Mouse (Mus musculus): ENCODE results near the gene Lonrf3. TPM values are rescaled to one million over a fixed set of nuclear protein-coding genes. Genes with fewer than 3 reads are reported as not detected.

Lonrf3 gene
- polyA plus RNA-seq, 1 experiment from 2014 or later, result 0.46 TPM

GRCm38 (mm10) chrX:36352446-36352845 is 24.3 kb downstream of the Lonrf3 start:
- no peak overlapping the region for H3K27ac ChIP-seq
- H3K4me1 ChIP-seq (replicated peaks; ENCODE audit: insufficient read depth, low read length), result no peaks in the 10 kb centered on the region
- DNase-seq (ENCODE audit: low spot score), result peak; percentile 67
- 43% methylated on average over 3 of the region's 3 CpGs for WGBS
- H3K4me2 ChIP-seq (ENCODE audit: low read length), result no peak overlapping the region
- no peaks in the 10 kb centered on the region for H3K9me3 ChIP-seq (replicated peaks; ENCODE audit: low read length)
- no peaks in the 10 kb centered on the region for H3K27me3 ChIP-seq (ENCODE audit: insufficient read depth, low read length)
- no peaks in the 10 kb centered on the region for H3K36me3 ChIP-seq (ENCODE audit: insufficient read depth, low read length)
- no peak overlapping the region for H3K9ac ChIP-seq (ENCODE audit: low read depth, low read length)
- ATAC-seq (replicated peaks; ENCODE audit: low FRiP score, low read depth), result no peak
- H3K4me3 ChIP-seq (replicated peaks; ENCODE audit: low read depth, low read length), result no peak overlapping the region
- TF ChIP-seq CTCF (IDR thresholded peaks at IDR 0.05; ENCODE audit: low read depth), result peak; percentile 63

DNA sequence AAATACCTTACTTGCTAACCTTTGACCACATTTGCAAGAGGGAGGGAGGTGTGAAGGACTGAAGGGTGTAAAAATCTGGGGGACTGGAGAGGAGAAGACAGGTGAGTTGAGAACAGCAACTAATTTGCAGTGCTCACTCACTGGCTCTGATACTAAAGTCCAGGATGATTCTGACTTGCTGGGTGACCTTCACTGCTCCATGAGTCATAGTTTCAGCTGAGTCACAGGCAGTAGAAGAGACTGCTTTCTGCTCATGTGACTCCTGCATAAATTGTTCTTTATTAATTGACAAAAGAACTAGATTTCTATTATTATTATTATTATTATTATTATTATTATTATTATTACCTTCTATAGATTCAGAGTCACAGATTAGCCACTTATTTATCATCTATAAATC is 57.2 kb downstream of the Lonrf3 start:
- no peak for ATAC-seq (replicated peaks; ENCODE audit: low FRiP score, low read depth)
- TF ChIP-seq CTCF (IDR thresholded peaks at IDR 0.05; ENCODE audit: low read depth), result no peak
- Histone ChIP-seq H3K27ac (no peak overlapping the region), H3K9ac (ENCODE audit: low read depth, low read length) (no peak overlapping the region), H3K36me3 (ENCODE audit: insufficient read depth, low read length) (no peaks in the 10 kb centered on the region), H3K27me3 (ENCODE audit: insufficient read depth, low read length) (no peaks in the 10 kb centered on the region), H3K4me2 (ENCODE audit: low read length) (no peak overlapping the region), H3K4me1 (replicated peaks; ENCODE audit: insufficient read depth, low read length) (no peaks in the 10 kb centered on the region), H3K9me3 (replicated peaks; ENCODE audit: low read length) (no peaks in the 10 kb centered on the region), H3K4me3 (replicated peaks; ENCODE audit: low read depth, low read length) (no peak overlapping the region)
- DNase-seq (ENCODE audit: low spot score), result no peak

GRCm38 (mm10) chrX:36389971-36390370 is 61.8 kb downstream of the Lonrf3 start:
- Histone ChIP-seq H3K4me1 (replicated peaks; ENCODE audit: insufficient read depth, low read length) (no peaks in the 10 kb centered on the region), H3K27me3 (ENCODE audit: insufficient read depth, low read length) (no peaks in the 10 kb centered on the region), H3K9ac (ENCODE audit: low read depth, low read length) (no peak overlapping the region), H3K4me2 (ENCODE audit: low read length) (no peak overlapping the region), H3K36me3 (ENCODE audit: insufficient read depth, low read length) (no peaks in the 10 kb centered on the region), H3K4me3 (replicated peaks; ENCODE audit: low read depth, low read length) (no peak overlapping the region), H3K9me3 (replicated peaks; ENCODE audit: low read length) (no peaks in the 10 kb centered on the region), H3K27ac (no peak overlapping the region)
- TF ChIP-seq CTCF (IDR thresholded peaks at IDR 0.05; ENCODE audit: low read depth), result no peak
- DNase-seq (ENCODE audit: low spot score) (no peak), ATAC-seq (replicated peaks; ENCODE audit: low FRiP score, low read depth) (no peak)
- WGBS, result 64% methylated on average over 3 of the region's 3 CpGs

DNA sequence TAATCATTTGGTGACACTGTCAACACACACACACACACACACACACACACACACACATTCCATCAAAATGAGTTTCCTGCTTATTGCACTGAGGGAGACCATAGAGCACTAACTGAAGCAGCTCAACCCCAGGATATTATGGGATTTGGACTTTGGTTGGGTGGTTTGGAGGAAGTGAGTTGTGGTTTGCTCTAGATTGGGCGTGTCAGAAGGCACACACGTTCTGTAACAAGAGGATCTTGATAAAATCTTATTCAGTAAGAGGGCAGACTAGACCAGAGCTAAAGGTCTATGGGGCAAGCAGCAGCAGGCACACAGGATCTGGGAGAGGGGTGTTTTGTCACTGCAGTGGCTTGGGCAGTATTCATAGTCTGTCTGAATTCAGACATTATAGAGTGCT is 62.4 kb downstream of the Lonrf3 start:
- H3K9me3 ChIP-seq (replicated peaks; ENCODE audit: low read length), result no peaks in the 10 kb centered on the region
- 48% methylated on average over 2 of the region's 2 CpGs for WGBS
- H3K9ac ChIP-seq (ENCODE audit: low read depth, low read length), result no peak overlapping the region
- no peak for ATAC-seq (replicated peaks; ENCODE audit: low FRiP score, low read depth)
- H3K4me1 ChIP-seq (replicated peaks; ENCODE audit: insufficient read depth, low read length), result no peaks in the 10 kb centered on the region
- H3K4me3 ChIP-seq (replicated peaks; ENCODE audit: low read depth, low read length), result no peak overlapping the region
- no peak for TF ChIP-seq CTCF (IDR thresholded peaks at IDR 0.05; ENCODE audit: low read depth)
- no peak for DNase-seq (ENCODE audit: low spot score)
- no peak overlapping the region for H3K4me2 ChIP-seq (ENCODE audit: low read length)
- H3K27me3 ChIP-seq (ENCODE audit: insufficient read depth, low read length), result no peaks in the 10 kb centered on the region
- H3K27ac ChIP-seq, result no peak overlapping the region
- H3K36me3 ChIP-seq (ENCODE audit: insufficient read depth, low read length), result no peaks in the 10 kb centered on the region

GRCm38 (mm10) chrX:36392672-36393071 is 64.5 kb downstream of the Lonrf3 start:
- H3K27me3 ChIP-seq (ENCODE audit: insufficient read depth, low read length), result no peaks in the 10 kb centered on the region
- H3K9me3 ChIP-seq (replicated peaks; ENCODE audit: low read length), result no peaks in the 10 kb centered on the region
- TF ChIP-seq CTCF (IDR thresholded peaks at IDR 0.05; ENCODE audit: low read depth), result no peak
- H3K9ac ChIP-seq (ENCODE audit: low read depth, low read length), result no peak overlapping the region
- WGBS, result 77% methylated on average over 6 of the region's 6 CpGs
- no peak for DNase-seq (ENCODE audit: low spot score)
- no peak for ATAC-seq (replicated peaks; ENCODE audit: low FRiP score, low read depth)
- no peaks in the 10 kb centered on the region for H3K4me1 ChIP-seq (replicated peaks; ENCODE audit: insufficient read depth, low read length)
- H3K27ac ChIP-seq, result no peak overlapping the region
- no peak overlapping the region for H3K4me2 ChIP-seq (ENCODE audit: low read length)
- H3K4me3 ChIP-seq (replicated peaks; ENCODE audit: low read depth, low read length), result no peak overlapping the region
- no peaks in the 10 kb centered on the region for H3K36me3 ChIP-seq (ENCODE audit: insufficient read depth, low read length)

GRCm38 (mm10) chrX:36393279-36393678 is 65.1 kb downstream of the Lonrf3 start:
- Histone ChIP-seq H3K36me3 (ENCODE audit: insufficient read depth, low read length) (no peaks in the 10 kb centered on the region), H3K4me1 (replicated peaks; ENCODE audit: insufficient read depth, low read length) (no peaks in the 10 kb centered on the region), H3K27me3 (ENCODE audit: insufficient read depth, low read length) (no peaks in the 10 kb centered on the region), H3K4me2 (ENCODE audit: low read length) (no peak overlapping the region), H3K4me3 (replicated peaks; ENCODE audit: low read depth, low read length) (no peak overlapping the region), H3K9me3 (replicated peaks; ENCODE audit: low read length) (no peaks in the 10 kb centered on the region), H3K27ac (no peak overlapping the region), H3K9ac (ENCODE audit: low read depth, low read length) (no peak overlapping the region)
- 59% methylated on average over 6 of the region's 6 CpGs for WGBS
- ATAC-seq (replicated peaks; ENCODE audit: low FRiP score, low read depth) (no peak), DNase-seq (ENCODE audit: low spot score) (peak; percentile 74)
- TF ChIP-seq CTCF (IDR thresholded peaks at IDR 0.05; ENCODE audit: low read depth), result peak; percentile 63

GRCm38 (mm10) chrX:36400980-36401379 is 72.8 kb downstream of the Lonrf3 start, which contains the start of gene Gm6268:
Gene Gm6268 (plus strand): TSS chrX:36401280.
- Histone ChIP-seq H3K27ac (no peak within 1 kb of the TSS), H3K4me1 (replicated peaks; ENCODE audit: insufficient read depth, low read length) (no peaks in the 10 kb centered on the region), H3K27me3 (ENCODE audit: insufficient read depth, low read length) (no peaks in the 10 kb centered on the region), H3K36me3 (ENCODE audit: insufficient read depth, low read length) (no peaks in the 10 kb centered on the region), H3K4me2 (ENCODE audit: low read length) (no peak within 1 kb of the TSS), H3K9ac (ENCODE audit: low read depth, low read length) (no peak within 1 kb of the TSS), H3K9me3 (replicated peaks; ENCODE audit: low read length) (no peaks in the 10 kb centered on the region), H3K4me3 (replicated peaks; ENCODE audit: low read depth, low read length) (no peak within 1 kb of the TSS)
- ATAC-seq (replicated peaks; ENCODE audit: low FRiP score, low read depth), result no peak
- DNase-seq (ENCODE audit: low spot score), result no peak
- TF ChIP-seq CTCF (IDR thresholded peaks at IDR 0.05; ENCODE audit: low read depth), result no peak
- 93% methylated on average over 13 of the region's 13 CpGs for WGBS

All from kidney, postnatal 0 days (tissue).